Mouse (Mus musculus): ENCODE data around the gene Naaladl2.
"Not testable (repeated sequence)": the region's sequence is repeated elsewhere in the genome, so short reads cannot be mapped to it uniquely, and the experiment has no call there.

Gene Naaladl2

GRCm38 (mm10) chr3:24225418-24225817, 918.6 kb downstream of the Naaladl2 start:
- no peak for DNase-seq

- no peak for DNase-seq
These were observed 926.6 kb downstream of the Naaladl2 start for GRCm38 (mm10) chr3:24217476-24217875.

GRCm38 (mm10) chr3:24166531-24166930, 977.5 kb downstream of the Naaladl2 start:
- DNase-seq: no peak

- no peak for DNase-seq
These were observed 980.1 kb downstream of the Naaladl2 start for GRCm38 (mm10) chr3:24163992-24164391.

- DNase-seq: not testable (repeated sequence)
These were observed 992.8 kb downstream of the Naaladl2 start for GRCm38 (mm10) chr3:24151086-24151815.

- DNase-seq: no peak
These were observed 1001.3 kb downstream of the Naaladl2 start for GRCm38 (mm10) chr3:24142808-24143207.

- no peak for DNase-seq
These were observed 1006.1 kb downstream of the Naaladl2 start for GRCm38 (mm10) chr3:24138002-24138401.

GRCm38 (mm10) chr3:24126200-24126599, 1017.9 kb downstream of the Naaladl2 start:
- DNase-seq: no peak

GRCm38 (mm10) chr3:24124034-24124433, 1020.0 kb downstream of the Naaladl2 start:
- DNase-seq: no peak

GRCm38 (mm10) chr3:24118136-24118535, 1025.9 kb downstream of the Naaladl2 start:
- DNase-seq: no peak

GRCm38 (mm10) chr3:24114849-24115248, 1029.2 kb downstream of the Naaladl2 start:
- no peak for DNase-seq

GRCm38 (mm10) chr3:24113360-24113759, 1030.7 kb downstream of the Naaladl2 start:
- DNase-seq: no peak

GRCm38 (mm10) chr3:24106391-24106790, 1037.7 kb downstream of the Naaladl2 start:
- no peak for DNase-seq

GRCm38 (mm10) chr3:24079761-24080160, 1064.3 kb downstream of the Naaladl2 start:
- no peak for DNase-seq

- peak; percentile 18 to 33 for DNase-seq
These were observed 1072.8 kb downstream of the Naaladl2 start for GRCm38 (mm10) chr3:24071169-24071797.

- DNase-seq: no peak
These were observed 1073.5 kb downstream of the Naaladl2 start for GRCm38 (mm10) chr3:24070424-24071168.

- no peak for DNase-seq
These were observed 1095.8 kb downstream of the Naaladl2 start for GRCm38 (mm10) chr3:24048217-24048616.

- DNase-seq: no peak
These were observed 1142.3 kb downstream of the Naaladl2 start for GRCm38 (mm10) chr3:24001741-24002140.

GRCm38 (mm10) chr3:23973727-23974126, 1170.3 kb downstream of the Naaladl2 start:
- no peak for DNase-seq

GRCm38 (mm10) chr3:23972747-23973667, 1171.1 kb downstream of the Naaladl2 start:
- no peak for DNase-seq

- DNase-seq: no peak
These were observed 1181.0 kb downstream of the Naaladl2 start for GRCm38 (mm10) chr3:23962961-23963621.

GRCm38 (mm10) chr3:23946182-23946581, 1197.9 kb downstream of the Naaladl2 start:
- DNase-seq: no peak

All from lung, adult 18-20 months (tissue).